Mouse (Mus musculus) embryonic facial prominence, embryonic 15.5 days (tissue): ENCODE measurements around the gene Amy2a1. TPM values are rescaled to one million over a fixed set of nuclear protein-coding genes. Genes with fewer than 3 reads are reported as not detected.
"Not testable (repeated sequence)": the region's sequence is repeated elsewhere in the genome, so short reads cannot be mapped to it uniquely, and the experiment has no call there.

Experiments
- ATAC-seq: fragments of 200-750 bp; cut with Nextera tagmentation; 2 replicates; pipeline ENCODE4 v1.8.0; 2017; ENCODE audit warnings: low read depth, moderate TSS enrichment; ENCODE audit not compliant: insufficient number of reproducible peaks, low FRiP score, low TSS enrichment
- H3K27ac ChIP-seq: fragments of 300-500 bp; sonication (generic); replicated peaks from 2 replicates; pipeline ENCODE4 v1.5.1; 2015; ENCODE audit warnings: mild to moderate bottlenecking, inconsistent platforms
- H3K27me3 ChIP-seq: fragments of 300-500 bp; sonication (generic); 2 replicates; pipeline ENCODE4 v1.6.1; 2015; ENCODE audit warnings: inconsistent platforms
- H3K36me3 ChIP-seq: fragments of 300-500 bp; sonication (generic); 2 replicates; pipeline ENCODE4 v1.6.1; 2015; ENCODE audit warnings: mild to moderate bottlenecking, inconsistent platforms
- H3K4me1 ChIP-seq: fragments of 300-500 bp; sonication (generic); 2 replicates; pipeline ENCODE4 v1.6.1; 2015; ENCODE audit warnings: inconsistent platforms
- H3K4me2 ChIP-seq: fragments of 300-500 bp; sonication (generic); replicated peaks from 2 replicates; pipeline ENCODE4 v1.6.1; 2015; ENCODE audit warnings: mild to moderate bottlenecking, inconsistent platforms
- H3K4me3 ChIP-seq: fragments of 300-500 bp; sonication (generic); replicated peaks from 2 replicates; pipeline ENCODE4 v1.5.1; 2015; ENCODE audit warnings: mild to moderate bottlenecking, inconsistent platforms
- H3K9ac ChIP-seq: fragments of 300-500 bp; sonication (generic); 2 replicates; pipeline ENCODE4 v1.6.1; 2015; ENCODE audit warnings: inconsistent platforms
- H3K9me3 ChIP-seq: fragments of 300-500 bp; sonication (generic); replicated peaks from 2 replicates; pipeline ENCODE4 v1.6.1; 2016; ENCODE audit warnings: inconsistent platforms
- whole genome bisulfite sequencing: fragments of 180-500 bp; shearing (Covaris S2); methylation state at CpG from one replicate; pipeline ENCODE4 v1.1.7; 2015; 5-methylcytosine and 5-hydroxymethylcytosine counted together
- polyA plus RNA-seq: library from polyadenylated mRNA; unstranded; fragments of >200 nt; fragmentation: Nextera tagmentation; extraction: Ambion mirVana; gene quantifications from 2 replicates; pipeline ENCODE4 v1.2.1, GENCODE M21; 2015

Gene Amy2a1
- 0.27 TPM in 1 of 2 replicates, not detected in the other for polyA plus RNA-seq

DNA sequence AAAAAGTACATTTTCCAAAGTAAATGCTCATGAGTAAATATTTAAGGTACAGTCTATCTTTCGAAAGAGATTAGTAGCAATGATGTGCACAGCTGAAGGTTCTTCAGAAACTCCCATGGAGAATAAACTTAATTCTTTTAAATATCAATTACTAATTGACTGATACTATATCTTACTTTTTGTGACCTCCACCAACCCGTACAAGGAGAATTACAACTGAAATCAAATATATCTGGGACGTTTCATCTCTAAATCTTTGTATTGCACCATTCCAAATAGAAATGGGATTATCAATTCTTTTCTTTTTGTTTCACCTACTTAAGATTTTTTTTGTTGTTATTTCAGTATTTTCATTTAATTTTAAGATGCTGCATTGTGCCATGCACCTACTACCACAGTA is at the start of gene Amy2a1:
TSS of gene Amy2a1 (minus strand) at position 101 of the 400 bp plus-strand sequence.
- ATAC-seq, H3K27ac ChIP-seq, H3K4me3 ChIP-seq, H3K9me3 ChIP-seq, H3K36me3 ChIP-seq, H3K9ac ChIP-seq, H3K4me2 ChIP-seq, H3K4me1 ChIP-seq, H3K27me3 ChIP-seq: not testable (repeated sequence)
- WGBS, result 81% methylated on average over 3 of the region's 3 CpGs

DNA sequence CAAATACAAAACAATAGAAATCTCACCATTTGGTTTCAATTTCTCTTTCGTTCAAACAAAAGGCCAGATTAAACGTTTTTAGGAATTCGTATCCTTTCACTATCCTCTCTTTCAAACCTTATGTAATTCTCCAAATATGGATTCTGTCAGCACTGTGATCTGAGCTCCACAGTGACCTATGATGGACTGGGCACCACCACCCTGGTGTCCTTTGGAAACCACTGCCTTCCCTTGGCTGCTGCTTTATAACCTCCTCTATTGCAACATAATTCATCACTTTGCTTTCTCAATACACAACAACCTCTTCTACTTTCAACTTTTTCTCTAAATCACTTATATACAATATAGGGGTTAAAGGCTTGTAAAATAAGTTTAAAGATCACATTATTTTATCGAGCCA is 42.4 kb upstream of the Amy2a1 start:
- Histone ChIP-seq H3K4me3 (no peak overlapping the region), H3K27ac (no peak overlapping the region), H3K4me2 (no peak overlapping the region), H3K36me3 (no peaks in the 10 kb centered on the region), H3K9me3 (no peaks in the 10 kb centered on the region), H3K9ac (no peak overlapping the region), H3K27me3 (no peaks in the 10 kb centered on the region), H3K4me1 (no peaks in the 10 kb centered on the region)
- no peak for ATAC-seq
- 56% methylated on average over 4 of the region's 4 CpGs for WGBS

DNA sequence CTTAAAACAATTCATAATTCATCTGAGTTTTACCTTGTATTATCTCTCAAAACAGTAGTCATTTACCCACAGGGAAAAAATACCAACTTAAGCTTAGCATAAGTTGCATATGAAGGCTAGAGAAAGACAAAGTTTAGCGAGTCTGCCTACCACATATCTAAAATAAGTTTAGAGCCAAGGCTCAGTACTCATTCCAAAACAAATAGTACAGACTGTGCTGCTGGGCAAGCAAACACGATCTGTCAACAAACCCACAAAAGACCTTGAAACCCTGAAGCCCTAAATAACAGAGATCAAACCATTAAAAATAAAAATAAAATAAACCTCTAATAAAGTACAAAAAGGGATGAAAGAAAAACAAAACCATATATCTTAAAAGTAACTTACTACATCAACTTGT is 41.9 kb upstream of the Amy2a1 start:
- H3K9me3 ChIP-seq, result no peaks in the 10 kb centered on the region
- no peak overlapping the region for H3K9ac ChIP-seq
- H3K4me3 ChIP-seq, result no peak overlapping the region
- H3K27me3 ChIP-seq, result no peaks in the 10 kb centered on the region
- H3K36me3 ChIP-seq, result no peaks in the 10 kb centered on the region
- H3K4me2 ChIP-seq, result no peak overlapping the region
- 58% methylated on average over 2 of the region's 2 CpGs for WGBS
- no peaks in the 10 kb centered on the region for H3K4me1 ChIP-seq
- H3K27ac ChIP-seq, result no peak overlapping the region
- no peak for ATAC-seq

DNA sequence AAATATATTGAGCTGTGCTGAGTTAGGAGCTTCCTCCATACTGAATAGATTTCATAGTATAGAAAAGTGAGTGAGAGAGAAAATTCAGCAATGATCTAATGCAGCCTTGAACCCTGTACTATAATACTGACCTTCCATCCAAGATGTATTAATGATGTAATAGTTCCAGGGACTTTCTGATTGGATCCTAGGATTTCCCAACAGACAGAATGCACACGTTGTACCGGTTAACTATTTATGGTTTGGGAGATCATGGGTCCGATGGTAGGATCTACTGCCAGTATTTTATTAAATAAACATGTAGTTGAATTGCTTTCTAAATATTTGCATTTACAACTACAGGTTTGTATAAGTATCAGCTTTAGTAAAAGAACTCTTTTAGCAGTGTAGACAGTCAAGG is 39.9 kb upstream of the Amy2a1 start:
- WGBS, result 65% methylated on average over 3 of the region's 3 CpGs
- no peak for ATAC-seq
- Histone ChIP-seq H3K36me3 (no peaks in the 10 kb centered on the region), H3K27me3 (no peaks in the 10 kb centered on the region), H3K27ac (no peak overlapping the region), H3K4me1 (no peaks in the 10 kb centered on the region), H3K4me3 (no peak overlapping the region), H3K4me2 (no peak overlapping the region), H3K9me3 (no peaks in the 10 kb centered on the region), H3K9ac (no peak overlapping the region)

DNA sequence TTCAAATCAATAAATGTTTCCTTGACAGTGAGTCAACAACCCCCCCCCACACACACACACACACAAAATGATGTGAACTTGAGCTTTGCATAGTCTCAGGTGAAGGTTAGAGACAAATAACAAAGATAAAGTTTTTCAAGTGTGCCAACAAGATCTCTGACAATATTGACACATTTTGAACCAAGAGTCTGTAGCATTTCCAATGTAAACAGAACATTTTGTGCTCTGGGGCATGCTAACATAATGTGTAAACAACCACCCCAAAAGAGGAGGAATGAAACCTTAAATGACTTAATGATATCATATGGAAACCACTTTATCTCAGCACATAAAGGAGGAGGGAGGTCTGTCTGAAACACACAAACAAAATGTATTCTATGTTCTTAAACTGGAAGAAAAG is 7.5 kb upstream of the Amy2a1 start:
- Histone ChIP-seq H3K4me1 (no peaks in the 10 kb centered on the region), H3K4me2 (no peak overlapping the region), H3K9ac (no peak overlapping the region), H3K36me3 (no peaks in the 10 kb centered on the region), H3K27me3 (no peaks in the 10 kb centered on the region), H3K9me3 (no peaks in the 10 kb centered on the region), H3K27ac (no peak overlapping the region), H3K4me3 (no peak overlapping the region)
- ATAC-seq, result no peak

Other genes with a start within 250 kb of the Amy2a1 start
- not detected in 2 replicates for gene Amy2a4, start 241.0 kb downstream of the Amy2a1 start, polyA plus RNA-seq
- gene Amy2a3, start 208.4 kb downstream of the Amy2a1 start, polyA plus RNA-seq, result not detected in 2 replicates
- gene Amy2a2, start 175.8 kb downstream of the Amy2a1 start, polyA plus RNA-seq, result not detected in 2 replicates
- gene Amy1, start 74.3 kb upstream of the Amy2a1 start, polyA plus RNA-seq, result 0.20 and 1.8 TPM in 2 replicates
- gene Rnpc3, start 97.7 kb upstream of the Amy2a1 start, polyA plus RNA-seq, result 32.8 and 33.2 TPM in 2 replicates